Mouse (Mus musculus): ENCODE data around the gene Slc35f1. TPM values are rescaled to one million over a fixed set of nuclear protein-coding genes. Genes with fewer than 3 reads are reported as not detected.

Slc35f1 gene
- total RNA-seq, 2 experiments from 2014 or later, result 49.9 to 50.2 TPM

- DNase-seq (ENCODE audit: low spot score in 2 of 2), result no peak
- intact Hi-C loops (cut with DNase I), result no loop called here
Measured at GRCm38 (mm10) chr10:53045931-53046330, 355.6 kb downstream of the Slc35f1 start.

- no peak for DNase-seq (ENCODE audit: low spot score in 2 of 2)
- intact Hi-C loops (cut with DNase I), result no loop called here
Measured at GRCm38 (mm10) chr10:53052521-53052920, 362.2 kb downstream of the Slc35f1 start.

GRCm38 (mm10) chr10:53060745-53061144, 370.4 kb downstream of the Slc35f1 start:
- no peak for DNase-seq (ENCODE audit: low spot score in 2 of 2)
- intact Hi-C loops (cut with DNase I), result no loop called here

GRCm38 (mm10) chr10:53062741-53063140, 372.4 kb downstream of the Slc35f1 start:
- intact Hi-C loops (cut with DNase I), result no loop called here
- no peak for DNase-seq (ENCODE audit: low spot score in 2 of 2)

GRCm38 (mm10) chr10:53087811-53088210, 397.5 kb downstream of the Slc35f1 start:
- intact Hi-C loops (cut with DNase I), result no loop called here
- DNase-seq (ENCODE audit: low spot score in 2 of 2), result no peak

GRCm38 (mm10) chr10:53091525-53091924, 401.2 kb downstream of the Slc35f1 start:
- DNase-seq (ENCODE audit: low spot score in 2 of 2), result no peak
- intact Hi-C loops (cut with DNase I), result no loop called here

GRCm38 (mm10) chr10:53096446-53096845, 406.1 kb downstream of the Slc35f1 start:
- DNase-seq (ENCODE audit: low spot score in 2 of 2), result no peak
- intact Hi-C loops (cut with DNase I), result no loop called here

GRCm38 (mm10) chr10:53100881-53101280, 410.5 kb downstream of the Slc35f1 start:
- intact Hi-C loops (cut with DNase I), result no loop called here
- DNase-seq (ENCODE audit: low spot score in 2 of 2), result no peak

- no peak for DNase-seq (ENCODE audit: low spot score in 2 of 2)
- intact Hi-C loops (cut with DNase I), result no loop called here
Measured at GRCm38 (mm10) chr10:53101412-53101811, 411.1 kb downstream of the Slc35f1 start.

GRCm38 (mm10) chr10:53102423-53102822, 412.1 kb downstream of the Slc35f1 start:
- intact Hi-C loops (cut with DNase I), result no loop called here
- DNase-seq (ENCODE audit: low spot score in 2 of 2), result no peak

- intact Hi-C loops (cut with DNase I), result loop anchor here (10.0 kb wide), 2 partner anchors 190 to 230 kb away; no protein-coding TSS in a partner anchor
- DNase-seq (ENCODE audit: low spot score in 2 of 2), result peak; percentile 18 to 40
Measured at GRCm38 (mm10) chr10:53115028-53115427, 424.7 kb downstream of the Slc35f1 start.

GRCm38 (mm10) chr10:53115673-53116398, 425.5 kb downstream of the Slc35f1 start:
- no peak for DNase-seq (ENCODE audit: low spot score in 2 of 2)
- intact Hi-C loops (cut with DNase I), result loop anchor here (10.0 kb wide), 2 partner anchors 189 to 229 kb away; no protein-coding TSS in a partner anchor

GRCm38 (mm10) chr10:53120608-53121007, 430.3 kb downstream of the Slc35f1 start:
- DNase-seq (ENCODE audit: low spot score in 2 of 2), result no peak
- intact Hi-C loops (cut with DNase I), result no loop called here

- DNase-seq (ENCODE audit: low spot score in 2 of 2), result peak; percentile 24
- intact Hi-C loops (cut with DNase I), result no loop called here
Measured at GRCm38 (mm10) chr10:53124365-53124764, 434.0 kb downstream of the Slc35f1 start.

- intact Hi-C loops (cut with DNase I), result no loop called here
- peak in 1 of 2 experiments; percentile 6 for DNase-seq (ENCODE audit: low spot score in 2 of 2)
Measured at GRCm38 (mm10) chr10:53132707-53133106, 442.4 kb downstream of the Slc35f1 start.

- intact Hi-C loops (cut with DNase I), result no loop called here
- no peak for DNase-seq (ENCODE audit: low spot score in 2 of 2)
Measured at GRCm38 (mm10) chr10:53150321-53150720, 460.0 kb downstream of the Slc35f1 start.

GRCm38 (mm10) chr10:53150916-53151315, 460.6 kb downstream of the Slc35f1 start:
- intact Hi-C loops (cut with DNase I), result no loop called here
- no peak for DNase-seq (ENCODE audit: low spot score in 2 of 2)

- DNase-seq (ENCODE audit: low spot score in 2 of 2), result no peak
- intact Hi-C loops (cut with DNase I), result no loop called here
Measured at GRCm38 (mm10) chr10:53156374-53156773, 466.0 kb downstream of the Slc35f1 start.

- DNase-seq (ENCODE audit: low spot score in 2 of 2), result no peak
- intact Hi-C loops (cut with DNase I), result no loop called here
Measured at GRCm38 (mm10) chr10:53157740-53158139, 467.4 kb downstream of the Slc35f1 start.

Measured in left cerebral cortex, postnatal 36 days (tissue).